In genomic region chr9:47734905-47735304, GRCm38 (mm10) we compare ENCODE assay signal across 13 mouse cellular contexts.
"Had no signal": no experiment of that assay in that cellular context is flagged by ENCODE, and none has a peak within 500 bp of the region (broad histone marks: within the 10 kb centered on the region; RNA-seq: fewer than 3 reads in every experiment).

No protein-coding gene starts in this region.

- DNase-seq: kidney, adult 18-20 months; kidney, postnatal 10 days; layer of hippocampus, postnatal 36 days; left cerebral cortex, postnatal 4 days; lung, embryonic 14.5 days; lung, postnatal 10 days had no signal

- H3K4me2 ChIP-seq: intestine, embryonic 15.5 days; limb, embryonic 13.5 days; liver, embryonic 15.5 days; lung, embryonic 14.5 days; midbrain, embryonic 12.5 days; neural tube, embryonic 15.5 days had no signal

- H3K27ac ChIP-seq: intestine, embryonic 15.5 days; limb, embryonic 13.5 days; liver, embryonic 15.5 days; midbrain, embryonic 12.5 days; neural tube, embryonic 15.5 days had no signal

- H3K36me3 ChIP-seq: intestine, embryonic 15.5 days; limb, embryonic 13.5 days; liver, embryonic 15.5 days; midbrain, embryonic 12.5 days; neural tube, embryonic 15.5 days had no signal

- H3K9ac ChIP-seq: intestine, embryonic 15.5 days; limb, embryonic 13.5 days; liver, embryonic 15.5 days; lung, embryonic 14.5 days; midbrain, embryonic 12.5 days; neural tube, embryonic 15.5 days had no signal

- H3K9me3 ChIP-seq: intestine, embryonic 15.5 days; limb, embryonic 13.5 days; liver, embryonic 15.5 days; megakaryocyte, embryonic 14.5 days; midbrain, embryonic 12.5 days; neural tube, embryonic 15.5 days had no signal

- H3K4me3 ChIP-seq: intestine, embryonic 15.5 days; limb, embryonic 13.5 days; liver, embryonic 15.5 days; megakaryocyte, embryonic 14.5 days; midbrain, embryonic 12.5 days; myocyte; neural tube, embryonic 15.5 days had no signal

- ATAC-seq: intestine, embryonic 15.5 days had no signal

- H3K4me1 ChIP-seq: intestine, embryonic 15.5 days; liver, embryonic 15.5 days; megakaryocyte, embryonic 14.5 days had no signal

- H3K27me3 ChIP-seq: intestine, embryonic 15.5 days; limb, embryonic 13.5 days; liver, embryonic 15.5 days; megakaryocyte, embryonic 14.5 days; midbrain, embryonic 12.5 days; neural tube, embryonic 15.5 days had no signal
